Mouse (Mus musculus) neural tube, embryonic 11.5 days (tissue): ENCODE measurements around the gene Lsm12. TPM values are rescaled to one million over a fixed set of nuclear protein-coding genes. Genes with fewer than 3 reads are reported as not detected.

Source experiments
- ATAC-seq: fragments of 200-750 bp; cut with Nextera tagmentation; 2 replicates; pipeline ENCODE4 v1.8.0; 2017; ENCODE audit warnings: moderate number of reproducible peaks, mild to moderate bottlenecking, moderate TSS enrichment, moderate library complexity; ENCODE audit not compliant: insufficient read depth, low FRiP score, low TSS enrichment
- DNase-seq: peaks from one replicate; pipeline ENCODE4 v3.0.0-alpha.2; 2015; ENCODE audit warnings: low spot score
- H3K27ac ChIP-seq: fragments of 300-500 bp; sonication (generic); 2 replicates; pipeline ENCODE4 v1.5.1; 2014; ENCODE audit warnings: low read depth, mild to moderate bottlenecking, low read length
- H3K27me3 ChIP-seq: fragments of 300-500 bp; sonication (generic); 2 replicates; pipeline ENCODE4 v1.6.1; 2014; ENCODE audit warnings: mild to moderate bottlenecking, low read length, mixed read lengths; ENCODE audit not compliant: control insufficient read depth, insufficient read depth
- H3K36me3 ChIP-seq: fragments of 300-500 bp; sonication (generic); 2 replicates; pipeline ENCODE4 v1.6.1; 2014; ENCODE audit warnings: mild to moderate bottlenecking, low read length, moderate library complexity, mixed read lengths; ENCODE audit not compliant: control insufficient read depth, insufficient read depth
- H3K4me1 ChIP-seq: fragments of 300-500 bp; sonication (generic); 2 replicates; pipeline ENCODE4 v1.6.1; 2014; ENCODE audit warnings: low read length, mixed read lengths; ENCODE audit not compliant: control insufficient read depth, insufficient read depth
- H3K4me2 ChIP-seq: fragments of 300-500 bp; sonication (generic); 2 replicates; pipeline ENCODE4 v1.6.1; 2014; ENCODE audit warnings: low read depth, mild to moderate bottlenecking, moderate library complexity
- H3K4me3 ChIP-seq: fragments of 300-500 bp; sonication (generic); 2 replicates; pipeline ENCODE4 v1.5.1; 2014; ENCODE audit warnings: low read depth, low read length
- H3K9ac ChIP-seq: fragments of 300-500 bp; sonication (generic); 2 replicates; pipeline ENCODE4 v1.6.1; 2014; ENCODE audit warnings: mild to moderate bottlenecking, low read length
- H3K9me3 ChIP-seq: fragments of 300-500 bp; sonication (generic); 2 replicates; pipeline ENCODE4 v1.6.1; 2016; ENCODE audit warnings: low read length; ENCODE audit not compliant: control insufficient read depth
- WGBS: fragments of 180-500 bp; shearing (Covaris S2); extraction: QIAGEN DNeasy Blood & Tissue Kit; methylation state at CpG from one replicate; pipeline ENCODE4 v1.1.7; 2014; 5-methylcytosine and 5-hydroxymethylcytosine counted together
- polyA plus RNA-seq: library from polyadenylated mRNA; unstranded; fragments of >200 nt; fragmentation: Nextera tagmentation; extraction: Ambion mirVana; gene quantifications from 2 replicates; pipeline ENCODE4 v1.2.1, GENCODE M21; 2014

The Lsm12 gene
- polyA plus RNA-seq, 1 experiment from 2014 or later, result 81.9 TPM

- ATAC-seq (no peak), DNase-seq (no peak)
- H3K27me3 ChIP-seq, result no peaks in the 10 kb centered on the region
- no peaks in the 10 kb centered on the region for H3K9me3 ChIP-seq
- no peak overlapping the region for H3K4me2 ChIP-seq
- 46% methylated on average over 5 of the region's 5 CpGs for WGBS
- H3K4me3 ChIP-seq, result no peak overlapping the region
- H3K9ac ChIP-seq, result no peak overlapping the region
- peaks cover 7% of the 10 kb centered on the region for H3K36me3 ChIP-seq
- H3K4me1 ChIP-seq, result peaks cover 38% of the 10 kb centered on the region
- no peak overlapping the region for H3K27ac ChIP-seq
Observed at GRCm38 (mm10) chr11:102211011-102211410, 25.9 kb upstream of the Lsm12 start.

- Histone ChIP-seq H3K9ac (no peak overlapping the region), H3K4me2 (no peak overlapping the region), H3K36me3 (peaks cover 7% of the 10 kb centered on the region), H3K9me3 (no peaks in the 10 kb centered on the region), H3K4me1 (peaks cover 34% of the 10 kb centered on the region), H3K27ac (no peak overlapping the region), H3K4me3 (no peak overlapping the region), H3K27me3 (no peaks in the 10 kb centered on the region)
- no peak for DNase-seq
- 68% methylated on average over 3 of the region's 3 CpGs for WGBS
- no peak for ATAC-seq
Observed at GRCm38 (mm10) chr11:102210185-102210584, 25.1 kb upstream of the Lsm12 start.

GRCm38 (mm10) chr11:102209742-102210141 lies 24.6 kb upstream of the Lsm12 start:
- no peaks in the 10 kb centered on the region for H3K27me3 ChIP-seq
- H3K4me1 ChIP-seq, result peaks cover 33% of the 10 kb centered on the region
- H3K36me3 ChIP-seq, result peaks cover 7% of the 10 kb centered on the region
- no peak overlapping the region for H3K27ac ChIP-seq
- H3K4me2 ChIP-seq, result no peak overlapping the region
- DNase-seq (no peak), ATAC-seq (no peak)
- H3K4me3 ChIP-seq, result no peak overlapping the region
- no peak overlapping the region for H3K9ac ChIP-seq
- 32% methylated on average over 2 of the region's 2 CpGs for WGBS
- H3K9me3 ChIP-seq, result no peaks in the 10 kb centered on the region

- Histone ChIP-seq H3K9ac (no peak overlapping the region), H3K27ac (no peak overlapping the region), H3K36me3 (peaks cover 7% of the 10 kb centered on the region), H3K4me3 (no peak overlapping the region), H3K9me3 (no peaks in the 10 kb centered on the region), H3K4me1 (peaks cover 31% of the 10 kb centered on the region), H3K27me3 (no peaks in the 10 kb centered on the region), H3K4me2 (no peak overlapping the region)
- no peak for ATAC-seq
- 53% methylated on average over 4 of the region's 4 CpGs for WGBS
- no peak for DNase-seq
Observed at GRCm38 (mm10) chr11:102208846-102209245, 23.8 kb upstream of the Lsm12 start.

- H3K9ac ChIP-seq, result no peak overlapping the region; the same call in 1 of the 2 replicates
- H3K36me3 ChIP-seq, result peaks cover 7% of the 10 kb centered on the region
- H3K4me2 ChIP-seq, result no peak overlapping the region
- WGBS, result 39% methylated on average over 11 of the region's 11 CpGs
- DNase-seq (no peak), ATAC-seq (no peak)
- H3K9me3 ChIP-seq, result no peaks in the 10 kb centered on the region
- no peak overlapping the region for H3K27ac ChIP-seq
- H3K4me3 ChIP-seq, result no peak overlapping the region
- H3K4me1 ChIP-seq, result peaks cover 31% of the 10 kb centered on the region
- H3K27me3 ChIP-seq, result no peaks in the 10 kb centered on the region
Observed at GRCm38 (mm10) chr11:102207825-102208777, 23.0 kb upstream of the Lsm12 start.

GRCm38 (mm10) chr11:102206481-102206880 lies 21.4 kb upstream of the Lsm12 start:
- no peak for DNase-seq
- H3K4me1 ChIP-seq, result peaks cover 23% of the 10 kb centered on the region
- no peaks in the 10 kb centered on the region for H3K27me3 ChIP-seq
- no peak overlapping the region for H3K4me2 ChIP-seq
- no peak overlapping the region for H3K4me3 ChIP-seq
- H3K36me3 ChIP-seq, result peaks cover 9% of the 10 kb centered on the region
- ATAC-seq, result no peak
- 0 out of 2 replicates have a peak overlapping the region, but pooled peaks have one; percentile 10 for H3K27ac ChIP-seq
- WGBS, result 62% methylated on average over 30 of the region's 30 CpGs
- no peaks in the 10 kb centered on the region for H3K9me3 ChIP-seq
- no peak overlapping the region for H3K9ac ChIP-seq

DNA sequence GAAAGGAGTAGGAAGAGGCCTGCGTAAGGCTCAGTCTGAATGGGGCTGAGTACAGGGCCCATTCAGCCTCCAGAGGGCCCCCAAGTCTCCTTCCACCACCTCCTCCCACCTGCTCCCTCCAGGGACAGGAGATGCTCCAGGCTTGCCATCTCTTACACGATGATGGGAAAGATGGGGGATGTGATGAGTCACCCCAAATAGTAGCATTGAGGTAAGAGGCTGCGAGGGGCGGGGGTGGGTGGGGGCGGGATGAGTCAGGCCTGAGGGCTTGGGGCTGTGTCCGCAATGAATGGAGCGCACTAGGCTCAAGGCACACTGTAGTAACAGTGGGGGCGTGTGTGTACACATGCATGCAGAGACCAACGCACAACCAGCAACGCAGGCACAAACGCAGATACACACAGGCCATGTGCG lies 16.3 kb upstream of the Lsm12 start:
- H3K9ac ChIP-seq, result no peak overlapping the region
- no peak for DNase-seq
- H3K4me1 ChIP-seq, result no peaks in the 10 kb centered on the region
- H3K4me3 ChIP-seq, result no peak overlapping the region
- peaks cover 15% of the 10 kb centered on the region for H3K36me3 ChIP-seq
- H3K4me2 ChIP-seq, result no peak overlapping the region
- no peak for ATAC-seq
- WGBS, result 85% methylated on average over 12 of the region's 12 CpGs
- no peaks in the 10 kb centered on the region for H3K9me3 ChIP-seq
- H3K27ac ChIP-seq, result no peak overlapping the region
- H3K27me3 ChIP-seq, result no peaks in the 10 kb centered on the region

DNA sequence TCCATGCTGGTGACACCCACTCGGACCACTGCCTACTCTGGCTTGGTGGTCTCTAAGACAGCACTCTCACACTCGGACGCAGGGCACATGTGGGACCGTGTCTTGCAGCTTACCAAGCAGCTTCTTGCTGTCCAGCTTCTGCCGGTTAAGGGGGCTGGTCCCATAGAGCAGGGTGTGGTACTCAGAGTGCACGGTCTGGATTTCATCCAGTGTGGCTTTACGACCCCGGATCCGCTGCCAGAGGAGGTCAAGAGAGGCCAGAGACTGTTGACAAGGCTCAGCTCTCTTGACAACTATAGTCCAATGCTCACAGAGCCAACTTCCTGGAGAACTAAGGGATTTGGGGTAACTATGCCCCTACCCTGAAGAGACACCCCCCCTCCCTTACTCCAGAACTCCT lies 14.8 kb upstream of the Lsm12 start:
- ATAC-seq (no peak), DNase-seq (no peak)
- Histone ChIP-seq H3K9ac (no peak overlapping the region; the same call in 1 of the 2 replicates), H3K27ac (no peak overlapping the region), H3K9me3 (no peaks in the 10 kb centered on the region), H3K27me3 (no peaks in the 10 kb centered on the region), H3K4me1 (no peaks in the 10 kb centered on the region), H3K4me2 (no peak overlapping the region), H3K36me3 (peaks cover 14% of the 10 kb centered on the region), H3K4me3 (no peak overlapping the region)
- WGBS, result 72% methylated on average over 9 of the region's 9 CpGs

DNA sequence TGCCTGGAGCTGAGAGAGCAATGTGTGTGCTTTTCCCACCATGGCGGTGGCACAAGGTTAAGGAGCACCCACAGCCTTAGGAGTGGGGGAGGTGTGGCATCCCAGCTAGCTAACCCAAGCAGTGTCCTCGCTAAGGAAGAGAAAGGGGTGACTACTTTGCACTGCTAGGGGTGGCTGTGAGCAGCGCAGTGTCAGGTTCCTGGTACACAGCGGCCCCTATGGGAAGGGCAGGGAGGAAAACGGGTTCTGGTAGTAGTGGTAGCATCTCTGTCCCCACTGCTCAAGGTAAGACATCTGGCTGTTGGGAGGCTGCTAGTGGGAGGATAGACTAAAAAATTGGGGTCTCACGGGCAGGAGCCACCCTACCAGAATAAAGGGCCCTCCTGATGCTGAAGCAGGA lies 13.1 kb upstream of the Lsm12 start:
- Histone ChIP-seq H3K9me3 (no peaks in the 10 kb centered on the region), H3K27ac (no peak overlapping the region), H3K4me3 (no peak overlapping the region), H3K27me3 (no peaks in the 10 kb centered on the region), H3K9ac (no peak overlapping the region), H3K36me3 (peaks cover 17% of the 10 kb centered on the region), H3K4me2 (no peak overlapping the region), H3K4me1 (no peaks in the 10 kb centered on the region)
- ATAC-seq (no peak), DNase-seq (no peak)
- 64% methylated on average over 6 of the region's 6 CpGs for WGBS
